Mouse (Mus musculus) central nervous system, embryonic 11.5 days (tissue): ENCODE results near the gene AI597479. TPM values are rescaled to one million over a fixed set of nuclear protein-coding genes. Genes with fewer than 3 reads are reported as not detected.

ENCODE experiments used
- polyA plus RNA-seq: library from polyadenylated mRNA; depleted of rRNA; stranded (reverse); fragments of >200 nt; gene quantifications from 2 replicates; pipeline ENCODE4 v1.2.3, GENCODE M21; 2012; rRNA removed

Gene AI597479
- polyA plus RNA-seq = 19.2 and 29.8 TPM in 2 replicates

DNA sequence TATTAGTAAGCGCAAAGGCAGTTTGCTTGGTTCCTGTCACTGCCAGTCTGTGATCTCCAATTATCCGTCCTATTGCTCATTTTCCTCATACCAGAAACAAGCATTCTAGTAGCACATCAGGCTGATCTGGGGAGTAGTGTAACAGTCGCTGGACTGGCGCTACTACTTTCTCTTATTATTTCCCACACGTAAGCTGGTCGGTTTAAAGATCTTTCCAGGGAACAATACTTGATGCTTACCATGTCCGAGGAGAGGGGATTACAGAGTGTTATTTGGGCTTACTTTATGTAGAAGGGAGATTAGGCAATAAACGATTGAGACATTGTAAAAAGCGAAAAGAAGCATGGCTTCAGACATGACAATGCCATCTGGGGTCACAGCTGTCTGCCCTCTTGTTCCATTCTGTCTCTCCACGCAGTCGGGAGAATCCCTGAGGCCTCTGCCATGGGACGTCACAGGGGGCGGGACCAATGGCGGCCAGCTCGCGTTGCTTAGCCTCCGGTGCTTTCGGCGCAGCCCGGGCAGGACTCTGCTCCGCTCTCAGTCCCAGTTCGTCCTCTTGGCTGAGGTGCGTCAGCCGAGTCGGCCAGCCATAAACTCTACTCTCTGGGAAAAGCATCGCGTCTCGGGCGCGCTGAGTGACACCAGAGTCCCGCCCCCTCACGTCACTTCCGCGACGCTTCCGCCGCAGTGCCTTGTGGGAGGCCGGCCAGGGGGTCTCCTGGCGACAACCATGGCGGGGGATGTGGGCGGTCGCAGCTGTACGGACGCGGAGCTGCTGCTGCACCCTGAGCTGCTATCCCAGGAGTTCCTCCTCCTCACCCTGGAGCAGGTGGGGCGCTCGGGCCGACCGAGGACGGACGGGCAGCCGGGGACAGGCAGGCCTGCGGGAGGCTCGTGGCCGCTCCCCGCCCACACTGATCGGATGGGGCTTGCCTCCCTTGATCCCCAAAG is at the start of gene AI597479, which contains the start of gene Tgfbrap1:
TSS of gene AI597479 (plus strand) at position 680 of the 954 bp plus-strand sequence.
TSS of gene Tgfbrap1 (minus strand) at position 607 of the 954 bp plus-strand sequence.

Other genes starting within 250 kb of the AI597479 start
- gene Mrps9, start 247.5 kb upstream of the AI597479 start, polyA plus RNA-seq = 65.0 and 93.4 TPM in 2 replicates
- gene Gpr45, start 145.8 kb upstream of the AI597479 start, polyA plus RNA-seq = 5.2 and 8.3 TPM in 2 replicates
- 18.9 and 20.7 TPM in 2 replicates for gene Tgfbrap1, start 73 bp upstream of the AI597479 start, polyA plus RNA-seq
- 10.5 and 17.9 TPM in 2 replicates for gene Fhl2, start 98.3 kb downstream of the AI597479 start, polyA plus RNA-seq